10 mouse cellular contexts compared by ENCODE assay signal in the genomic region with DNA sequence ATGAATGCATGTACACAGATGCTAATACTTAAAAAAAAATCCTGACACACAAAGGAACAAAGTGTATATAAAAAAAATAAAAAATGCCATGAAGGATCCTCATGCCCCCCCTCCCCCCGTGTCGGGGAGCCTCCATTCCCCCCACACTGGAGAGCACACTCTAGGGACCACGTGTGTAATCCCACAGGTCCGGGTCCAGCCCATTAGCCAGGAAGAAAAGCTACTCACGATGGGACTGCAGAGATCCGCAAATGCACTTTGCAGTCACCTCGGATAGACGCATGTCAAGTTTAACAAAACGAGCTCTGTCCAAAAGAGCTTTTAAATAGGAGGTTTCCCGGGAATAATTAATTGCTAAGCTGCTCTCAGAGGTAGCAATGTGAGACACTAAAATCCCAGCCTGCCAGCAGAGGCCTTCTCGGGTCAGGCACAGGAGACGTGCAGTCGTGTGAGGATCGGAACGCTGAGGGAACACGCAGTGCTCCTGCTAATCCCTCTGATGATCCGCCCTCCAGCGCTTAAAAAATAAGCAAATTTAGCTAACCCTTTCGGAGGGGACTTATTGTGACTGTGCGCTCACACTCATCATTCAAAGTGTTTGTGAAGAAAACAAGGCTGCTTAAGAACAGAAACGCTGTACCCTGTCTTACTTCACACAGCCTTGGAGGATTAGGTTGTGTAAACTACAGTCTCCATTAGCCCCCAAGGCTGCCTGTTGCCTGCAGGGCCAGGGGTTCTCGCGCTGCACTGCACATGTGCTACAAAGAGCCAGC.
DNase-seq lines count a peak whose midpoint lies in the region; ATAC-seq and TF ChIP-seq lines count a peak whose summit lies in the region.
"Had no signal": no experiment of that assay in that cellular context is flagged by ENCODE, and none has a peak within 500 bp of the region (broad histone marks: within the 10 kb centered on the region; RNA-seq: fewer than 3 reads in every experiment).

No protein-coding gene starts in this region.

- H3K9me3 ChIP-seq in limb, embryonic 12.5 days: peaks cover 5% of the 10 kb centered on the region; the same call in 1 of the 2 replicates
- H3K9me3 ChIP-seq in limb, embryonic 10.5 days (replicated peaks): no peaks in the 10 kb centered on the region
- H3K9me3 ChIP-seq in forebrain, postnatal 0 days (ENCODE audit: low read length): no peaks in the 10 kb centered on the region
- H3K9me3 ChIP-seq in stomach, embryonic 16.5 days (replicated peaks; ENCODE audit: control insufficient read depth, low read length): 0 out of 2 replicates have a peak, but pooled peaks cover 3% of the 10 kb centered on the region

- H3K27me3 ChIP-seq in limb, embryonic 12.5 days: no peaks in the 10 kb centered on the region
- H3K27me3 ChIP-seq in limb, embryonic 10.5 days (ENCODE audit: low read depth, poor library complexity, severe bottlenecking): no peaks in the 10 kb centered on the region
- no peaks in the 10 kb centered on the region for H3K27me3 ChIP-seq in forebrain, postnatal 0 days (ENCODE audit: insufficient read depth, low read length)
- H3K27me3 ChIP-seq in stomach, embryonic 16.5 days (ENCODE audit: control insufficient read depth, insufficient read depth, low read length): no peaks in the 10 kb centered on the region

- H3K4me3 ChIP-seq in limb, embryonic 12.5 days (replicated peaks): no peak overlapping the region
- no peak overlapping the region for H3K4me3 ChIP-seq in limb, embryonic 10.5 days
- no peak overlapping the region for H3K4me3 ChIP-seq in forebrain, postnatal 0 days (ENCODE audit: low read depth, low read length)
- H3K4me3 ChIP-seq in stomach, embryonic 16.5 days (replicated peaks; ENCODE audit: low read length): no peak overlapping the region

- H3K36me3 ChIP-seq in limb, embryonic 12.5 days: no peaks in the 10 kb centered on the region
- H3K36me3 ChIP-seq in limb, embryonic 10.5 days: no peaks in the 10 kb centered on the region
- no peaks in the 10 kb centered on the region for H3K36me3 ChIP-seq in forebrain, postnatal 0 days (ENCODE audit: insufficient read depth)
- H3K36me3 ChIP-seq in stomach, embryonic 16.5 days (ENCODE audit: control insufficient read depth, insufficient read depth, low read length): no peaks in the 10 kb centered on the region

- TF ChIP-seq CTCF in forebrain, postnatal 0 days (IDR thresholded peaks at IDR 0.05; ENCODE audit: low read depth): 0 out of 2 replicates have a peak, but pooled peaks have one; percentile 10

- WGBS in limb, embryonic 12.5 days: 48% methylated on average over 23 of the region's 23 CpGs
- 64% methylated on average over 23 of the region's 23 CpGs for WGBS in limb, embryonic 10.5 days
- WGBS in forebrain, postnatal 0 days: 6% methylated on average over 23 of the region's 23 CpGs
- WGBS in stomach, embryonic 16.5 days: 28% methylated on average over 23 of the region's 23 CpGs

- DNase-seq in limb, embryonic 10.5 days (ENCODE audit: low spot score): no peak
- DNase-seq in forebrain, postnatal 0 days: peak; percentile 46
- peak; percentile 28 for DNase-seq in lung, postnatal 25 days (ENCODE audit: low spot score)
- DNase-seq in right cerebral cortex, postnatal 25 days: no peak
- DNase-seq in adipocyte (ENCODE audit: low spot score): no peak
- DNase-seq in ovary, postnatal 14 days (ENCODE audit: low spot score): no peak
- DNase-seq: cerebellum, postnatal 14 days had no signal

- no peak overlapping the region for H3K27ac ChIP-seq in limb, embryonic 12.5 days
- no peak overlapping the region for H3K27ac ChIP-seq in limb, embryonic 10.5 days
- no peak overlapping the region for H3K27ac ChIP-seq in forebrain, postnatal 0 days (ENCODE audit: low read depth, low read length)
- H3K27ac ChIP-seq in stomach, embryonic 16.5 days (ENCODE audit: low read length): peak overlapping the region; percentile 63
- H3K27ac ChIP-seq: macrophage had no signal

- no peak for ATAC-seq in limb, embryonic 12.5 days (ENCODE audit: insufficient number of reproducible peaks, insufficient read depth, low FRiP score, low TSS enrichment, low read depth)
- ATAC-seq in forebrain, postnatal 0 days: peak; percentile 65; the same call in 1 of the 2 replicates
- ATAC-seq in stomach, embryonic 16.5 days (ENCODE audit: insufficient read depth, low FRiP score): peak; percentile 78

- H3K4me1 ChIP-seq in limb, embryonic 12.5 days (replicated peaks): peaks cover 18% of the 10 kb centered on the region
- H3K4me1 ChIP-seq in limb, embryonic 10.5 days: peaks cover 16% of the 10 kb centered on the region
- H3K4me1 ChIP-seq in forebrain, postnatal 0 days (ENCODE audit: insufficient read depth): no peaks in the 10 kb centered on the region
- peaks cover 19% of the 10 kb centered on the region for H3K4me1 ChIP-seq in stomach, embryonic 16.5 days (ENCODE audit: control insufficient read depth, insufficient read depth, low read length)

- no peak overlapping the region for H3K9ac ChIP-seq in limb, embryonic 12.5 days (replicated peaks)
- no peak overlapping the region for H3K9ac ChIP-seq in forebrain, postnatal 0 days
- H3K9ac ChIP-seq in stomach, embryonic 16.5 days (ENCODE audit: low read length): no peak overlapping the region

- H3K4me2 ChIP-seq in limb, embryonic 12.5 days: peak overlapping the region; percentile 10; the same call in 1 of the 2 replicates
- H3K4me2 ChIP-seq in forebrain, postnatal 0 days (ENCODE audit: low read depth): peak overlapping the region; percentile 13; the same call in 1 of the 2 replicates
- H3K4me2 ChIP-seq in stomach, embryonic 16.5 days (ENCODE audit: low read depth, low read length): peak overlapping the region; percentile 7

Comparison
In these comparisons a context has a peak if more than half of its experiments do, and no peak if none do; other contexts are left out.
1. DNase-seq: peak in forebrain, postnatal 0 days (single experiment) and lung, postnatal 25 days (single experiment); none in limb, embryonic 10.5 days (single experiment), right cerebral cortex, postnatal 25 days (single experiment), adipocyte (single experiment) and ovary, postnatal 14 days (single experiment).
2. Peak in every context shown above with its lines, with median percentiles within 50 percentile points of each other: H3K4me2 ChIP-seq.